Mouse (Mus musculus) mouse trophoblast stem cell (cell line): ENCODE data around the gene Defb6.

Source experiments
- in situ Hi-C, 2 experiments: fragments of 300-500 bp; cut with MseI, MboI; formaldehyde crosslinking; loops; 2 replicates in 1 of 2; 3 replicates in 1 of 2; pipeline ENCODE4 v1.15.1; 2025

The Defb6 gene

DNA sequence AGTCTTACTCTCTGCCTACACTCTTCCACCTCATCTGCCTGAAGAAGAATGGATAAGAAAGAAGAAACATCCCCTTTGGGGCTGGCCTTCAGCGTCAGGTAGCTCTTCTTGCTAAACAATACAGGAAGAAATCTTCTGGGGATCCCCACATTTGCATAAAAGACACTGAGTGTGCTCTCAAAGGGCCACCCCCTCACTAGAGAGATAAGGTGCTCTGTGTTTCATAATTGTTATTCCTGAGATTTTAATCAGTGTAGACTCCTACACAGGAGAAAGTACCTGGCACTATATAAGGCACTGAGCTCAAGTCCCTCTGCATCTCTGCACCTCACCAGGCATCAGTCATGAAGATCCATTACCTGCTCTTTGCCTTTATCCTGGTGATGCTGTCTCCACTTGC, at the start of gene Defb6:
Defb6 (plus strand) TSS at position 318 of the 400 bp plus-strand sequence.
- in situ Hi-C loops, result no loop called here

DNA sequence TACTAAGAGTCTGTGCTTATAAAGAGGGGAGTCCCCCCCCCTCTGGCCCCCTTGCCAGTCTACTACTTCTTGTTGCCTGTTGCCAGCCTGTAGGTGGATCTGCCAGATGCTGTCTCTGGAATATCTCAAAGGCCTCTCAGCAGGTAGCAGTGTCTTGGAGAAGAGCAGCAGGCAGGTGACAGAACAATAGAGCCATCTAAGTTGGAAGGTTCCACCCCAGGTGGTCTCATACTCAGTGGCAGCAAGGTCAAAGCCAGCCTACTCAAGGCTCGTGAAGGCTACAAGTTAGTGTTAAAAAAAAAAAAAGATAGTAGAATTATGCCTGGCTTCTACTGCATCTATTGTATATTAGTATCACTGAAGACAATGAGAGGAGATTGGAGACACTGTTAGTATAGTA, 12.8 kb downstream of the Defb6 start:
- in situ Hi-C loops, result no loop called here

DNA sequence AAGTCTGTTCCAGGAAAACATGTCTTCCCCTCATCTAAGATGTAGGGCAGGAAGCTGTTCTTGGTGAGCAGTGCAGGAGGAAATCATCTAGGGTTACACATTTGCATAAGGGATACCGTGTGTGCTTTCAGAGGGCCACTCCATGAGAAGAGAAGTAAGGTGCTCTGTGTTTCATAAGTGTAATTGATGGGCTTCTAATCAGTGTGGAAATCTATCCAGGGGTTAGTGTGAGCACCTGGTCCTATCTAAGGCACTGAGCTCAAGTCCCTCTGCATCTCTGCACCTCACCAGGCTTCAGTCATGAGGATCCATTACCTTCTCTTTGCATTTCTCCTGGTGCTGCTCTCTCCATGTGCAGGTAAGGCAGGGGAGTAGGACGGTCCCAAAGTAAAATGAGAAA, 14.3 kb downstream of the Defb6 start, which contains the start of gene Defb46:
Defb46 (plus strand) TSS at position 301 of the 400 bp plus-strand sequence.
- in situ Hi-C loops, result no loop called here

DNA sequence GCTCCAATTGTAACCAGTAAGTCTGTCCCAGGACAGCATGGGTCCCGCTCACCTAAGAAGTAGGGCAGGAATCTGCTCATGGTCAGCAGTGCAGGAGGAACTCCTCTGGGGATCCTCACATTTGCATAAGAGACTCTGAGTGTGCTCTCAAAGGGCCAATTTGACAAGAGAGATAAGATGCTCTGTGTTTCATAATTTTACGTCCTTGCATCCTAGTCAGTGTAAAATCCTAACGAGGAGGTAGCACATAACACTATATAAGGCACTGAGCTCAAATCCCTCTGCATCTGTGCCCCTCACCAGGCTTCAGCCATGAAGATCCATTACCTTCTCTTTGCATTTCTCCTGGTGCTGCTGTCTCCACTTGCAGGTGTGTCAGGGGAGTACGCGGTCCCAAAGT, 22.0 kb downstream of the Defb6 start, which contains the start of gene Defb5:
Defb5 (plus strand) TSS at position 301 of the 400 bp plus-strand sequence.
- in situ Hi-C loops, result no loop called here

DNA sequence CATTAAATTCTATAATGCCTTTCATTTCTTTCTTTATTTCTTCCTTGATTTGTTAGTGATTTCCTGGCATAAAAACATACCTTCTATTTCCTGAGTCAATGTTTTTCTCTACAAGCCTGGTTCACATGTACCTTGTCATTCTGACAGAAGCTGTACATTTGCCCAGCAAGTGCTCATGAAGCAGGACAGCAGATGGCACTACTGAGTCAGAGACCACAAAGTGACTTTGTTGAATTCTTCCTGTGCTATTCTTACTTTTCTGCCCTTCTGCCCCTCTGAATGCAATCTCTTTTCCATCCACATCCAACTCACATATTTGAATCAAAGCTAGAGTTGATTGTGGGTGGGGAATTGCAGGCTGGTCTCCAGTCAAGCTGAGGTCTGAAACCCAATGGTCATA, 32.9 kb downstream of the Defb6 start:
- in situ Hi-C loops, result no loop called here

DNA sequence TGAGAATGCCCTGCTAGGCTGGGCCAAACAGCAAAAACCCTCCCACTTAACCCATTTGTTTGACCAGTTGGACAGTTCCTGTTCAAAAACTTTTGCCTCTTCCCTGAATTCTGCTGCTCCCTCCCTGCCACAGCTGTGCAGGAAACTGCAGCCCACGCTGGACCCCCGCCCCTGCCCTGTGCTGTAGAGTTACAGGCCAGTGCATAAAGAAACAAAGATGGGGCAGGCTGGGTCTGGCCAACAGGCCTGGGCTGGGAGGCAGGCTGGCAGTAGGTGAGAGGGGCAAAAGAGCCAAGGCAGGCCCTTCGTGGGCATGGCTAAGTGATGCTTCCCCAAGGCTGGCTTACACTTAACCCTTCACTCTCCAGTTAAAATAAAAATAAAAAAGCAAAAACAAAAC, 34.4 kb downstream of the Defb6 start:
- in situ Hi-C loops, result no loop called here
